Mouse (Mus musculus): ENCODE results near the gene Htra1. TPM values are rescaled to one million over a fixed set of nuclear protein-coding genes. Genes with fewer than 3 reads are reported as not detected.

The Htra1 gene
- polyA plus RNA-seq, 1 experiment from 2014 or later = 10.2 TPM

- H3K36me3 ChIP-seq (ENCODE audit: control insufficient read depth, insufficient read depth, low read length) = no peaks in the 10 kb centered on the region
- H3K27me3 ChIP-seq (ENCODE audit: control insufficient read depth, insufficient read depth, low read length) = no peaks in the 10 kb centered on the region
- H3K27ac ChIP-seq (ENCODE audit: low read length) = no peak overlapping the region
- no peaks in the 10 kb centered on the region for H3K9me3 ChIP-seq (ENCODE audit: control insufficient read depth, low read depth, low read length)
- ATAC-seq (ENCODE audit: insufficient number of reproducible peaks, insufficient read depth, low FRiP score, low read depth) = no peak
- H3K4me1 ChIP-seq (ENCODE audit: control insufficient read depth, insufficient read depth, low read length) = peaks cover 8% of the 10 kb centered on the region; the same call in 1 of the 2 replicates
- no peak overlapping the region for H3K4me3 ChIP-seq (ENCODE audit: low read depth, low read length)
- no peak overlapping the region for H3K4me2 ChIP-seq (replicated peaks; ENCODE audit: low read depth, low read length)
- H3K9ac ChIP-seq (replicated peaks; ENCODE audit: low read depth, low read length) = no peak overlapping the region
- WGBS = 41% methylated on average over 13 of the region's 13 CpGs
Observed at GRCm38 (mm10) chr7:130976305-130976935, 40.5 kb downstream of the Htra1 start.

- Histone ChIP-seq H3K36me3 (ENCODE audit: control insufficient read depth, insufficient read depth, low read length) (no peaks in the 10 kb centered on the region), H3K9ac (replicated peaks; ENCODE audit: low read depth, low read length) (no peak overlapping the region), H3K4me1 (ENCODE audit: control insufficient read depth, insufficient read depth, low read length) (peaks cover 14% of the 10 kb centered on the region; the same call in 1 of the 2 replicates), H3K27ac (ENCODE audit: low read length) (no peak overlapping the region), H3K4me3 (ENCODE audit: low read depth, low read length) (no peak overlapping the region), H3K9me3 (ENCODE audit: control insufficient read depth, low read depth, low read length) (no peaks in the 10 kb centered on the region), H3K27me3 (ENCODE audit: control insufficient read depth, insufficient read depth, low read length) (no peaks in the 10 kb centered on the region), H3K4me2 (replicated peaks; ENCODE audit: low read depth, low read length) (no peak overlapping the region)
- ATAC-seq (ENCODE audit: insufficient number of reproducible peaks, insufficient read depth, low FRiP score, low read depth) = peak; percentile 28; the same call in 1 of the 2 replicates
- 49% methylated on average over 5 of the region's 5 CpGs for WGBS
Observed at GRCm38 (mm10) chr7:130977794-130978521, 42.0 kb downstream of the Htra1 start.

- Histone ChIP-seq H3K4me2 (replicated peaks; ENCODE audit: low read depth, low read length) (no peak overlapping the region), H3K4me1 (ENCODE audit: control insufficient read depth, insufficient read depth, low read length) (peaks cover 14% of the 10 kb centered on the region; the same call in 1 of the 2 replicates), H3K27ac (ENCODE audit: low read length) (no peak overlapping the region), H3K9ac (replicated peaks; ENCODE audit: low read depth, low read length) (no peak overlapping the region), H3K27me3 (ENCODE audit: control insufficient read depth, insufficient read depth, low read length) (no peaks in the 10 kb centered on the region), H3K4me3 (ENCODE audit: low read depth, low read length) (no peak overlapping the region), H3K36me3 (ENCODE audit: control insufficient read depth, insufficient read depth, low read length) (no peaks in the 10 kb centered on the region), H3K9me3 (ENCODE audit: control insufficient read depth, low read depth, low read length) (no peaks in the 10 kb centered on the region)
- 71% methylated on average over 1 of the region's 1 CpGs for WGBS
- ATAC-seq (ENCODE audit: insufficient number of reproducible peaks, insufficient read depth, low FRiP score, low read depth) = no peak
Observed at GRCm38 (mm10) chr7:130978545-130978944, 42.6 kb downstream of the Htra1 start.

GRCm38 (mm10) chr7:130980130-130980529 is 44.2 kb downstream of the Htra1 start:
- no peak for ATAC-seq (ENCODE audit: insufficient number of reproducible peaks, insufficient read depth, low FRiP score, low read depth)
- no peak overlapping the region for H3K27ac ChIP-seq (ENCODE audit: low read length)
- peaks cover 14% of the 10 kb centered on the region; the same call in 1 of the 2 replicates for H3K4me1 ChIP-seq (ENCODE audit: control insufficient read depth, insufficient read depth, low read length)
- H3K36me3 ChIP-seq (ENCODE audit: control insufficient read depth, insufficient read depth, low read length) = no peaks in the 10 kb centered on the region
- no peaks in the 10 kb centered on the region for H3K27me3 ChIP-seq (ENCODE audit: control insufficient read depth, insufficient read depth, low read length)
- 79% methylated on average over 5 of the region's 5 CpGs for WGBS
- no peaks in the 10 kb centered on the region for H3K9me3 ChIP-seq (ENCODE audit: control insufficient read depth, low read depth, low read length)
- no peak overlapping the region for H3K4me3 ChIP-seq (ENCODE audit: low read depth, low read length)
- no peak overlapping the region for H3K4me2 ChIP-seq (replicated peaks; ENCODE audit: low read depth, low read length)
- no peak overlapping the region for H3K9ac ChIP-seq (replicated peaks; ENCODE audit: low read depth, low read length)

GRCm38 (mm10) chr7:130982371-130982770 is 46.5 kb downstream of the Htra1 start:
- WGBS = 31% methylated on average over 4 of the region's 4 CpGs
- H3K9ac ChIP-seq (replicated peaks; ENCODE audit: low read depth, low read length) = no peak overlapping the region
- H3K4me2 ChIP-seq (replicated peaks; ENCODE audit: low read depth, low read length) = no peak overlapping the region
- H3K4me3 ChIP-seq (ENCODE audit: low read depth, low read length) = no peak overlapping the region
- no peaks in the 10 kb centered on the region for H3K27me3 ChIP-seq (ENCODE audit: control insufficient read depth, insufficient read depth, low read length)
- no peaks in the 10 kb centered on the region for H3K36me3 ChIP-seq (ENCODE audit: control insufficient read depth, insufficient read depth, low read length)
- H3K9me3 ChIP-seq (ENCODE audit: control insufficient read depth, low read depth, low read length) = no peaks in the 10 kb centered on the region
- peak; percentile 81 for ATAC-seq (ENCODE audit: insufficient number of reproducible peaks, insufficient read depth, low FRiP score, low read depth)
- H3K4me1 ChIP-seq (ENCODE audit: control insufficient read depth, insufficient read depth, low read length) = peaks cover 18% of the 10 kb centered on the region; the same call in 1 of the 2 replicates
- no peak overlapping the region for H3K27ac ChIP-seq (ENCODE audit: low read length)

GRCm38 (mm10) chr7:130982881-130983280 is 47.0 kb downstream of the Htra1 start:
- H3K4me1 ChIP-seq (ENCODE audit: control insufficient read depth, insufficient read depth, low read length) = peaks cover 14% of the 10 kb centered on the region; the same call in 1 of the 2 replicates
- ATAC-seq (ENCODE audit: insufficient number of reproducible peaks, insufficient read depth, low FRiP score, low read depth) = 0 out of 2 replicates have a peak, but pooled peaks have one; percentile 15
- H3K36me3 ChIP-seq (ENCODE audit: control insufficient read depth, insufficient read depth, low read length) = no peaks in the 10 kb centered on the region
- H3K27ac ChIP-seq (ENCODE audit: low read length) = no peak overlapping the region
- H3K27me3 ChIP-seq (ENCODE audit: control insufficient read depth, insufficient read depth, low read length) = no peaks in the 10 kb centered on the region
- no peak overlapping the region for H3K4me2 ChIP-seq (replicated peaks; ENCODE audit: low read depth, low read length)
- H3K9ac ChIP-seq (replicated peaks; ENCODE audit: low read depth, low read length) = no peak overlapping the region
- 65% methylated on average over 3 of the region's 3 CpGs for WGBS
- no peak overlapping the region for H3K4me3 ChIP-seq (ENCODE audit: low read depth, low read length)
- no peaks in the 10 kb centered on the region for H3K9me3 ChIP-seq (ENCODE audit: control insufficient read depth, low read depth, low read length)

GRCm38 (mm10) chr7:130984294-130984693 is 48.4 kb downstream of the Htra1 start:
- H3K27me3 ChIP-seq (ENCODE audit: control insufficient read depth, insufficient read depth, low read length) = no peaks in the 10 kb centered on the region
- H3K36me3 ChIP-seq (ENCODE audit: control insufficient read depth, insufficient read depth, low read length) = no peaks in the 10 kb centered on the region
- no peak overlapping the region for H3K4me2 ChIP-seq (replicated peaks; ENCODE audit: low read depth, low read length)
- no peak overlapping the region for H3K27ac ChIP-seq (ENCODE audit: low read length)
- no peaks in the 10 kb centered on the region for H3K9me3 ChIP-seq (ENCODE audit: control insufficient read depth, low read depth, low read length)
- H3K4me3 ChIP-seq (ENCODE audit: low read depth, low read length) = no peak overlapping the region
- H3K9ac ChIP-seq (replicated peaks; ENCODE audit: low read depth, low read length) = no peak overlapping the region
- ATAC-seq (ENCODE audit: insufficient number of reproducible peaks, insufficient read depth, low FRiP score, low read depth) = no peak
- 75% methylated on average over 7 of the region's 7 CpGs for WGBS
- peaks cover 21% of the 10 kb centered on the region; the same call in 1 of the 2 replicates for H3K4me1 ChIP-seq (ENCODE audit: control insufficient read depth, insufficient read depth, low read length)

GRCm38 (mm10) chr7:130985193-130985592 is 49.3 kb downstream of the Htra1 start:
- 44% methylated on average over 12 of the region's 12 CpGs for WGBS
- Histone ChIP-seq H3K4me1 (ENCODE audit: control insufficient read depth, insufficient read depth, low read length) (peaks cover 21% of the 10 kb centered on the region; the same call in 1 of the 2 replicates), H3K27me3 (ENCODE audit: control insufficient read depth, insufficient read depth, low read length) (no peaks in the 10 kb centered on the region), H3K9me3 (ENCODE audit: control insufficient read depth, low read depth, low read length) (no peaks in the 10 kb centered on the region), H3K9ac (replicated peaks; ENCODE audit: low read depth, low read length) (no peak overlapping the region), H3K36me3 (ENCODE audit: control insufficient read depth, insufficient read depth, low read length) (no peaks in the 10 kb centered on the region), H3K4me2 (replicated peaks; ENCODE audit: low read depth, low read length) (no peak overlapping the region), H3K27ac (ENCODE audit: low read length) (no peak overlapping the region; the same call in 1 of the 2 replicates), H3K4me3 (ENCODE audit: low read depth, low read length) (no peak overlapping the region)
- ATAC-seq (ENCODE audit: insufficient number of reproducible peaks, insufficient read depth, low FRiP score, low read depth) = no peak

Data from stomach, embryonic 14.5 days (tissue).